Mouse (Mus musculus) neural tube, embryonic 10.5 days (tissue): ENCODE measurements around the gene Relt.

ENCODE experiments used
- DNase-seq: peaks from one replicate; pipeline ENCODE4 v3.0.0-alpha.2; 2017; ENCODE audit warnings: low spot score; ENCODE audit errors: extremely low spot score

The Relt gene

DNA sequence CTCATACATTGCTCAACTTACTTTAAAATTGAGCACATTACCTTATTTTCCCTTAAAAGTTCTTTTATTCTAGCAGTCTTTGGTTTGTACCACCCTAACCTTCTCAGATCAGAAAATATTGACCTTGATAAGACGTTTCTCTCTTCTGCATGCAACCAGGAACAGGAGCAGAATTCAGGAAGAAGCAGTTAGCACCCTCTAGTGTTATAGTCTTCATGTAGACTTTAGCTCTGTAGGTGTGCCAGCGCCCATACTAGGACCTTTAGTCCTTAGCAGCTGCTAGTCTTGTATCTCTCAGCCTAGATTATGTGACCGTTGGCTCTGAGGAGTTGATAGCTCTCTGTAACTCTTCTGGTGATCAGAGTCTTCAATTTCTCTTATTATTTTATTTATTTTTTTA is 64.4 kb downstream of the Relt start:
- DNase-seq = no peak
